Mouse (Mus musculus) testis, postnatal 14 days (tissue): ENCODE results near the gene Lrrc72.
"Not testable (repeated sequence)": the region's sequence is repeated elsewhere in the genome, so short reads cannot be mapped to it uniquely, and the experiment has no call there.

Experiments
- DNase-seq: peaks from one replicate; pipeline ENCODE4 v3.0.0; 2021; ENCODE audit warnings: low spot score

Lrrc72 gene

DNA sequence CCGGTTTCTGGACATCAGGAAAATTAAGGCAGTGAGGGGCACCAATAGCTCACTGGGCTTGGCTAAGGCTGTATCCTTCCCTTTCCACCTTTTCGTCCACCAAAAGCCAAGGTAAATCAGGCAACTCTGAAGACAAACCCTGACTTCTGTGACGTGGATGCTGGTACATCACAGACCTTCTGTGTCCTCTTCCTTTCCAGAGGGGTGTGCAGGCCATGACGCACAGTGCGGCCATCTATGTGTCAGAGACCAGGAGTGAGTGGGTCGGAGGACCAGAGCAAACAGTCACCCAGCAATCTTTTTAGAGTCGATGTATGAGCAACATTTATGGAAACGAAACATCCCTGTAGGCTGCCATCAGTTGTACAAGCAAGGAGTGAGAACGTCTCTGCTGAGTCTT is at the start of gene Lrrc72:
Gene Lrrc72 (minus strand): TSS at position 101 of the 400 bp plus-strand sequence.
- no peak for DNase-seq

DNA sequence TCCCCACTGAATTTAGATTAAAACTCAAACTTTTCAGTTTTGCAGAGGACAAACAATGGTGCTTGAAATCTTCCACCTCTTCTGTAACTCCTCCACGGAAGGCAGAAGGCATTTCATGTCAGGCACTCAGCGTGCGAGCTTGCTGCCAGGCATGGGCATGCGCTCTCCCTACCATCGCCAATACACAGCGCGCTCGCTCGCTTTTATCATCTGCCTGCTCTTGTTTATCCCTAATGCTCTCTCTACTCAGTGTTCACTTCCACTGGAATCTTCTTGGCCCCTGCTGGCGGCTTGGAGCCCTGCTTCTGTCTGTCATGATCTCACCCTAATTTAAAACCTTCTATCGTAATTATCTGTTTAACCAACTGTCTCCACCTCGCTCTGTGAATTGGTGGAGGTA is 49.1 kb upstream of the Lrrc72 start:
- DNase-seq: no peak

GRCm38 (mm10) chr12:36291346-36291745 is 38.1 kb upstream of the Lrrc72 start:
- DNase-seq: no peak

DNA sequence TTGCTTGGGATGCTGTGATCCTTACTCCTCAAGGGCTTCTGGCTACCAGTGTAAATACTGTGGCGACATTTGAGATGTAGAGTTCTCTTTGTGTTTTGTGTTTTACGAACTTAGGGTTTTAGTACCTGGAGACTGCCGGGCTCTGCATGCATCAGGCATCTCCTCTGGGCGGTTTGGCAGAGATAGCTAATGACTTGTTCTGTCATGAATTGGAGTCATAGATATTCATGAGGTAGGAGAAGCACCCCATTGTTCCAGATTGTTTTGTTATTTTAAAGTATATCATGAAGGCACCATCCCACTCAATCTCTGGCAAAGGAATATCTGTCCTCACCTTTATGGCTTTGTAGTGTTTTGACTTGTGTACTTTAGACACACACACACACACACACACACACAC is 37.3 kb upstream of the Lrrc72 start:
- no peak for DNase-seq

DNA sequence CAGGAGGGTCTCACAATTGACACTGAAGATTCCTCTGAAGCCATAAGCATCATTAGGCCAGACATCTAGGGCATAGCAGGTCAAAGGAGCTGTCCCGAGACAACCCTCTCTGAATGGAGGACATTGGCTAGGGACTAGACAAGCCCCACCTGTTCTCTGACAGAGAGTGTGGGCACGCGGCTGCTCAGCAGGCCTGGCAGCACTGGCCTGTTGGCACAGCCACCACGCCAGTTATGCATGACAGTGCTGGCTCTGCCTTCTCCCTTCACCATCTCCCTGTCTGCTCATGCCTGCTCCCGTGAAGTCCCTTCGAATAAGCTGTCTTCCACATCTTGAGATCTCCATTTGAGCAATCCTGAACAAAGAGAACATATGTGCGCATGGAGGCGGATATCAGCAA is 36.4 kb upstream of the Lrrc72 start:
- DNase-seq: no peak

GRCm38 (mm10) chr12:36274823-36275222 is 21.6 kb upstream of the Lrrc72 start:
- no peak for DNase-seq

DNA sequence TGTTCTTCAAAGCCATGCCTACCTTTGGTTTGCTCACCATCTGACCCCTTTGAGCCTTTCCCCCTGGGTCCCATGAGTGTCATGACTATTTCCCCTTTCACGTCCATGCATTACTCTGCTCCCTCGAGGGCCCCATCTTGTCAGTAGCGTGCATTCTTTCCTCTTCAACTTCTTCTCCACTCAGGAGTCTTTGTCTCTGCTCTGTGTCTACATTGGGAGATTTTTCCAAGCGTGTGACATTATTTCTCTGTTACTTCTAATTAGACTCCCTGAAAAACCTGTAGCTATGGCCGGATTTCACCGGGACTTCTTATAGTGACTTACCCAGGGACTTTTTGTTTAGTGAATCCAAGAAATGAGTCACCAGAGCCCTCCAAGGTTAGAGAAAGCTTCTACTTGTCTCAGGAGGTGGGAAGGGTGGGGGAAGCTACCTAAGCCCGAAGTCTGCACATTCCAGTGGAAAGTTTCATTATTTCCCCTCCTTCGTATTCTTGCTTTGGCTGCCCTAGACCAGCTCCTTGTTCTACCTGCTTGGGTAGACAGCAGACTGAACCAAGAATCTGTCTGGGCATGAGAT is 14.6 kb upstream of the Lrrc72 start:
- DNase-seq: no peak

- no peak for DNase-seq
These were observed 9.0 kb upstream of the Lrrc72 start for GRCm38 (mm10) chr12:36262116-36262721.

- no peak for DNase-seq
These were observed 2.2 kb upstream of the Lrrc72 start for GRCm38 (mm10) chr12:36255413-36255812.

GRCm38 (mm10) chr12:36241171-36241570 is 12.0 kb downstream of the Lrrc72 start:
- no peak for DNase-seq

DNA sequence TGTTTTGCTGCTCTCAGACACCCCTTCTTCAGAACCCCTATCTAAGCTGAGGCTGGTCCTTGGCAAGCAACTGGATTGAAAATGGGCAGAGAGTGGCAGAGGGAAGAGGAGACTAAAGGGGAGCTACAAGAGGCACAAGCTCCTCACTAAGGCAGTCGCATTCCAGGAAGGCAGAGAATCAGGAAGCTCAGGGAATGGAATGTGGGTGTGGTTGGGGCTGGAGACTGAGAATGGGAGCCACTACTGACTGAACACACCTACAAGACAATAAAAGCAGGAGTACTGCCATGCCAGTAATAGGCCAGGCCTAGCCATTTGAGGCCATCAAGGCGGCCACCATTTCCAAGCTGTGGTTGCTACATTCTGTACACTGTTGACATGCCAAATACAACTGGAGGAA is 21.8 kb downstream of the Lrrc72 start:
- no peak for DNase-seq

DNA sequence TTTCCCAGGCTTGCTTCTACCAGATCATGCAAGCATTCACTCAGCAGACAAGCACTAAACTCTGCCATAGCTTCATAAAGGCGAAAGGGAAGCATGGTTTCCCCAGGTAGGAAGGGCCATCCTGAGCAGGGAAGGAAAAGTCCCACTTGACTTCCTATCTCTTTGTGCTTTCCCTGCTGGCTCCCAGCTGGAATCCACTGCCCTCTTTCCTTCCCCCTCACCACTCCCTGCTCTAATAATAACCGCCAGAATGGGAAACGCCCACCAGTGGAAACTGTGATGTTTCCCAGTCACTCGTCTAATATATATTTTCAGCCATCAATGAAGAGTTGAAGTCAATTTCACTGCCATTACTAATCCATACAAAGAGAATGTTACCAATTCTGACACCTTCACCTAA is 28.8 kb downstream of the Lrrc72 start:
- no peak for DNase-seq

GRCm38 (mm10) chr12:36216905-36217304 is 36.3 kb downstream of the Lrrc72 start:
- no peak for DNase-seq

DNA sequence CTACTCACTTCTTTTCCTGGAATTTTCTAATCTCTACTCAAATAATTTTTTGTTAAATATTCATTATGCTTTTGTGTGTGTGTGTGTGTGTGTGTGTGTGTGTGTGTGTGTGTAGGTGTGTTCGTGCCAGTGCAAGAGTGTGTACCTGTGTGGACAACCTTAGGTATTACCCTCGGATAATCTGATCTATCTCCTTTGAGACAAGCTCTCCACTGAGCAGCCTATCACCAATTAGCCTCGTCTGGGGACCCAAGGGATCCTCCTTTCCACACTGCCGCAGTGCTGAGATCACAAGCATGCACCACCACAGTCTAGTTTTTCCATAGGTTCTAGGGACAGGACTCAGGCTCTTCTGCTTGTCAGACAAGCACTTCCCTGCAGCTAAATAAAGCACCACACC is 37.0 kb downstream of the Lrrc72 start:
- DNase-seq: no peak

DNA sequence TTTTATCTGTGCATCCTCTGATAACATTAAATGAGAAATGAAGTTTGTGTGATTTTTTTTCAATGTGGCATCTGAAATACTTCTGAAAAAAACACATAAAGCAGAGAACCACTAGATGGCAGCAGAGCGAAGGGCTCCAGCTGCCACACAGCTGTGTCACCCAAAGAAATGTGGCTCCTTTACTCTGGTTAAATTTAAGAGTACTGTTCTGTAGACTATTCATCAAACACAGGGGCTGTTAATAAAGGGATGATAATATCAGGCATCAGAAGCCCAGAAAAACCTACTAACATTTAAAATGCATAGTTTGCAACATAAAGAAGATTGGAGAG is 38.1 kb downstream of the Lrrc72 start:
- DNase-seq: no peak

GRCm38 (mm10) chr12:36214389-36215148 is 38.6 kb downstream of the Lrrc72 start:
- DNase-seq: no peak

DNA sequence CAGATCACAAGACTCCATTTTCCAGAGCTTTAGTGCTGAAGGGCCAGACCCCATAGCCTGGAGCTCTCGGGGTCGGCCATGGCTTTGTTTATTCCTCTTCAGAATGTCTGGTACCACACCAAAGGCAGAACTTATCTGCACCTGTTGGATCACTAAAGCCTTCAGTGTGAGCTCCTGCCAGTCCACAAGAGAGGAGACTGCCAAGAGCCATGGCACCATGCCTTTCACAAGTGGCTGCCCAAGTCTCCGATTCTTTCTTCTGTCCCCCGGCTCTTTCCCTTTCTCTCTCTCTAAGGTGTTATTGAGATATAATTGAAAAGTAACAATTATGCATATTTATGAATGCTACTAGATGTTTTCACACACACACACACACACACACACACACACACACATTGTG is 43.1 kb downstream of the Lrrc72 start:
- no peak for DNase-seq

- peak; percentile 5 for DNase-seq
These were observed 44.7 kb downstream of the Lrrc72 start for GRCm38 (mm10) chr12:36208456-36208855.

GRCm38 (mm10) chr12:36207800-36208148 is 45.4 kb downstream of the Lrrc72 start:
- no peak for DNase-seq

DNA sequence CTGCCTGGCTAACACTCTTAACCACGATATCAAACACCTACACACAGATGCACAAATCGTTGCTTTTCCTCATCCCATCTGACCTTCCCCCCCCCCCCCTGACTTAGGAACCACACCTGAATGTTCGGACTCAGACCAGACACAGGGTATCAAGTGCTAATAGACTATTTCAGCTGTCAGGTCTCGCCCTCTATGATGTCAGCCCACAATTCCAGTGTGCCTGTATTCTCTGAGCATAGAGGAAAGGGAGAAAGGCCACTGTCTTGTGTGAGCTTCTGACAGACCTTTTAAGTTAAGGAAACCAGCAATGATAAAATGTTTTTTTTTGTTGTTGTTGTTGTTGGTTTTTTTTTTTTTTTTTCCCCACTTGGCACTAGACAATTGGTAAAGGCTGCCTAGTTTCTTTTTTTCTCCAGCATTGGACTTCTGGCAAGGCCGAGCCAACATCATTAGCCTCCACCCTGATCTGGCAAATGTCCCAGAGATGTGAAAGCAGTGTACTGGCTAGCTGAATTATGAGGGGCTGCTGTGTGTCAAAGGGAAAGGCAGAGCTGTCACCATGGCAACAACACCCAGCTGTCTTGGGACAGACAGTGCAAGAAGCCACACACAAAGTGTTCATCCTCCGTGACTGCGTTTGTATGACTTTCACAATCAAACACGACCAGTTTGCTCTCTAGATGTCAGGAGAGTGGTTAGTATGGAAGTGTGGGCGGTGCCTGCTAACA is 46.0 kb downstream of the Lrrc72 start:
- DNase-seq: peak; percentile 15

DNA sequence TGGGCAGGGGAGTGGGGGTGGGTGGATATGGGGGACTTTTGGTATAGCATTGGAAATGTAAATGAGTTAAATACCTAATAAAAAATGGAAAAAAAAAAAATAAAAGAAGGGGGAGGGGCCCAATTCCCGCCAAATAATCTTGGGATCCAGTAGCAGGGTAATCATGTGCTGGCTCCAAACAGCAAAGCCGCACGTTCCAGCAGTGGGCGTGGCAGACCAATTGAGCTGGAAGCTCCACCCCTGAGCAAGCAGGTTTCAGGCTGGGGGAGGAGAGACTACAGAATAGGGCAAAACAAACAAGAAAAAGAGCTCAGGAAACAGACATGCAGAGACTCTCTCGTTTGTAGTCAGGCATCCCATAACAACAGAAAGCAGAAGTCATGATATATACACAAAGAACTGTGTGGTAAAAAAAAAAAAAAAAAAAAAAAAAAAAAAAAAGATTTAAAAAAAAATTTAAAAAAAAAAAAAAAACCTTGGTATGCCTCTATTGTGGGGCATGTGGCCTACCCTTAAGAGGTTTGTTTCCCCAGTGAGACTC is 47.5 kb downstream of the Lrrc72 start:
- DNase-seq: not testable (repeated sequence)

GRCm38 (mm10) chr12:36194976-36195375 is 58.2 kb downstream of the Lrrc72 start:
- DNase-seq: no peak

DNA sequence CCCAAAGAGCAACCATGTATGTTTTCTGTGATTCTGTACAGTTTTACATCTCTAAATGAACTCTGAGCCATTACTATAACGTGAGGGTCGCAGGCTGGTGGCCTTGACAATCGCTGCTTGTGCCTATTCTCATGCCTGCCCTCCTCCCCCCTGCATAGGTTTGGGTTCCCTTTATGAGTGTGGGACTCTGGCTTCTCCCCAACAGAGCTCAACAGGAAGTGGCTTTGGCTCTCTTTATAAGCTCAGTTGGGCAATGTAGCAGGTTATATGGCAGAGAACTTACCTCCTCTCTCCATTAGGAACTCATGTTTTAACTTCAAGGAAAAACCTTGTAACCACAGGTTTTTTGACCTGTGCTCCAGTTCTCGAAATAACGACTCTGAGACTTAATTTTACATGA is 62.9 kb downstream of the Lrrc72 start:
- DNase-seq: no peak
